Mouse (Mus musculus) midbrain, embryonic 12.5 days (tissue): Measurements from ENCODE around the gene Ryr2. TPM values are rescaled to one million over a fixed set of nuclear protein-coding genes. Genes with fewer than 3 reads are reported as not detected.

Experiments used
- ATAC-seq: fragments of 200-750 bp; cut with Nextera tagmentation; 2 replicates; pipeline ENCODE4 v1.8.0; 2017; ENCODE audit warnings: low read depth, moderate TSS enrichment, moderate library complexity; ENCODE audit not compliant: low FRiP score
- H3K27ac ChIP-seq: fragments of 300-500 bp; sonication (generic); replicated peaks from 2 replicates; pipeline ENCODE4 v1.5.1; 2016; ENCODE audit warnings: mild to moderate bottlenecking
- H3K27me3 ChIP-seq: fragments of 300-500 bp; sonication (generic); 2 replicates; pipeline ENCODE4 v1.6.1; 2016; ENCODE audit warnings: mild to moderate bottlenecking
- H3K36me3 ChIP-seq: fragments of 300-500 bp; sonication (generic); 2 replicates; pipeline ENCODE4 v1.6.1; 2016
- H3K4me1 ChIP-seq: fragments of 300-500 bp; sonication (generic); 2 replicates; pipeline ENCODE4 v1.6.1; 2016
- H3K4me2 ChIP-seq: fragments of 300-500 bp; sonication (generic); replicated peaks from 2 replicates; pipeline ENCODE4 v1.6.1; 2016; ENCODE audit warnings: mild to moderate bottlenecking, moderate library complexity
- H3K4me3 ChIP-seq: fragments of 300-500 bp; sonication (generic); 2 replicates; pipeline ENCODE4 v1.5.1; 2016; ENCODE audit warnings: mild to moderate bottlenecking
- H3K9ac ChIP-seq: fragments of 300-500 bp; sonication (generic); replicated peaks from 2 replicates; pipeline ENCODE4 v1.6.1; 2016; ENCODE audit warnings: mild to moderate bottlenecking, moderate library complexity
- H3K9me3 ChIP-seq: fragments of 300-500 bp; sonication (generic); 2 replicates; pipeline ENCODE4 v1.6.1; 2016; ENCODE audit warnings: mild to moderate bottlenecking
- WGBS: fragments of 180-500 bp; shearing (Covaris S2); methylation state at CpG from one replicate; pipeline ENCODE4 v1.1.7; 2016; 5-methylcytosine and 5-hydroxymethylcytosine counted together
- polyA plus RNA-seq: library from polyadenylated mRNA; unstranded; fragments of >200 nt; fragmentation: Nextera tagmentation; extraction: Ambion mirVana; gene quantifications from 2 replicates; pipeline ENCODE4 v1.2.1, GENCODE M21; 2016

Gene Ryr2
- polyA plus RNA-seq, 1 experiment from 2014 or later, result 0.70 TPM

GRCm38 (mm10) chr13:11924732-11925131, 182.0 kb downstream of the Ryr2 start:
- no peak for ATAC-seq
- H3K4me2 ChIP-seq, result no peak overlapping the region
- no peaks in the 10 kb centered on the region for H3K27me3 ChIP-seq
- no peak overlapping the region for H3K9ac ChIP-seq
- H3K36me3 ChIP-seq, result no peaks in the 10 kb centered on the region
- no peaks in the 10 kb centered on the region for H3K4me1 ChIP-seq
- H3K4me3 ChIP-seq, result no peak overlapping the region
- H3K9me3 ChIP-seq, result no peaks in the 10 kb centered on the region
- H3K27ac ChIP-seq, result no peak overlapping the region
- WGBS, result 92% methylated on average over 3 of the region's 3 CpGs

- Histone ChIP-seq H3K4me2 (no peak overlapping the region), H3K27me3 (no peaks in the 10 kb centered on the region), H3K9me3 (no peaks in the 10 kb centered on the region), H3K9ac (no peak overlapping the region), H3K27ac (no peak overlapping the region), H3K36me3 (no peaks in the 10 kb centered on the region), H3K4me3 (no peak overlapping the region), H3K4me1 (no peaks in the 10 kb centered on the region)
- ATAC-seq, result no peak
- WGBS, result 64% methylated on average over 1 of the region's 1 CpGs
Observed at GRCm38 (mm10) chr13:11920495-11920894, 186.2 kb downstream of the Ryr2 start.

- H3K9ac ChIP-seq, result no peak overlapping the region
- no peak for ATAC-seq
- WGBS, result 94% methylated on average over 6 of the region's 6 CpGs
- H3K9me3 ChIP-seq, result no peaks in the 10 kb centered on the region
- no peak overlapping the region for H3K4me2 ChIP-seq
- no peak overlapping the region for H3K27ac ChIP-seq
- H3K36me3 ChIP-seq, result no peaks in the 10 kb centered on the region
- H3K4me1 ChIP-seq, result no peaks in the 10 kb centered on the region
- no peaks in the 10 kb centered on the region for H3K27me3 ChIP-seq
- H3K4me3 ChIP-seq, result no peak overlapping the region
Observed at GRCm38 (mm10) chr13:11919448-11919847, 187.3 kb downstream of the Ryr2 start.

DNA sequence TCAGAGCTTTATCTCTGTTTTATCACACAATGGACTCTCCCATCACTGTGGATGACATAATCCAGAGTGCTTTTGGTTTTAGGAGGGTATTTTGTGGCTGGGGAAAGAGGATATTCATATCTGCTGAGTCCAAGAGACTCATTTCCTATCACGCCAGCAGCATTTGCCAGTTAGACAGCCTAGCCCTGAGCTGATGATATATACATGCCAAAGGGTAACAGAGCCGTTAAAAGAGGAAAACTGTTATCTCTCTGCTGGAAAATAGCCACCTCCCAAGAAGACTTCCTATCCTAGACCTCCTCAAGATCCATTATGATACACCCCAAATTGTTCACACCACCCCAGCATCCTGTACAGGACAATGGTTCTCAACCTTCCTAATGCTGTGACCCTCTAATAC, 191.1 kb downstream of the Ryr2 start:
- Histone ChIP-seq H3K36me3 (no peaks in the 10 kb centered on the region), H3K9ac (no peak overlapping the region), H3K4me3 (no peak overlapping the region), H3K4me2 (no peak overlapping the region), H3K27me3 (no peaks in the 10 kb centered on the region), H3K27ac (no peak overlapping the region), H3K9me3 (no peaks in the 10 kb centered on the region), H3K4me1 (no peaks in the 10 kb centered on the region)
- no peak for ATAC-seq
- WGBS, result 94% methylated on average over 2 of the region's 2 CpGs

DNA sequence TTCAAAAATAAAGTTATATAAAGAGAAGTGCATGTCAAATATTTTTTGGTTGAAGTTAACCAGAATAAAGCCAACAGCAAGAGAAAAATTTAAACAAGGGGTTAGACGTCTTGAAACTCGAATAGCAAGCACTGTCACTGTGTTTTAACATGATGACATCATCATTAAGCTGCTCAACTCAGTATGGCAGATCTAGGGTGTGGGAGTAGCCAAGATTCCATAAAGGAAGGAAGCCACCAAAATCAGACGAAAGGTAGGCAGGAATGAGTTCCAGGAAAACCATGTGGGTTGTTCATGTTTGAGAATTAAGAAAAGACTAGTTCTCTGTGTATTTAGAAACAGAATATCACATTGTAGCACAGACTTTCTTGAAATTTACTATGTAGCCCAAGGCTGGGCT, 192.1 kb downstream of the Ryr2 start:
- no peak overlapping the region for H3K9ac ChIP-seq
- 77% methylated on average over 3 of the region's 3 CpGs for WGBS
- no peak overlapping the region for H3K4me3 ChIP-seq
- H3K9me3 ChIP-seq, result no peaks in the 10 kb centered on the region
- H3K4me1 ChIP-seq, result no peaks in the 10 kb centered on the region
- H3K27me3 ChIP-seq, result no peaks in the 10 kb centered on the region
- ATAC-seq, result no peak
- H3K4me2 ChIP-seq, result no peak overlapping the region
- H3K27ac ChIP-seq, result no peak overlapping the region
- H3K36me3 ChIP-seq, result no peaks in the 10 kb centered on the region

- ATAC-seq, result no peak
- Histone ChIP-seq H3K36me3 (no peaks in the 10 kb centered on the region), H3K4me2 (no peak overlapping the region), H3K27me3 (no peaks in the 10 kb centered on the region), H3K9ac (no peak overlapping the region), H3K4me1 (no peaks in the 10 kb centered on the region), H3K27ac (no peak overlapping the region), H3K9me3 (no peaks in the 10 kb centered on the region), H3K4me3 (no peak overlapping the region)
- 76% methylated on average over 2 of the region's 2 CpGs for WGBS
Observed at GRCm38 (mm10) chr13:11912208-11912607, 194.5 kb downstream of the Ryr2 start.

- Histone ChIP-seq H3K4me2 (no peak overlapping the region), H3K9ac (no peak overlapping the region), H3K36me3 (no peaks in the 10 kb centered on the region), H3K27me3 (no peaks in the 10 kb centered on the region), H3K27ac (no peak overlapping the region), H3K9me3 (no peaks in the 10 kb centered on the region), H3K4me3 (no peak overlapping the region), H3K4me1 (peaks cover 6% of the 10 kb centered on the region; the same call in 1 of the 2 replicates)
- no peak for ATAC-seq
- WGBS, result 84% methylated on average over 4 of the region's 4 CpGs
Observed at GRCm38 (mm10) chr13:11908123-11908522, 198.6 kb downstream of the Ryr2 start.

- H3K27ac ChIP-seq, result no peak overlapping the region
- H3K9me3 ChIP-seq, result no peaks in the 10 kb centered on the region
- no peak overlapping the region for H3K9ac ChIP-seq
- 77% methylated on average over 2 of the region's 2 CpGs for WGBS
- no peak for ATAC-seq
- H3K4me1 ChIP-seq, result peaks cover 9% of the 10 kb centered on the region; the same call in 1 of the 2 replicates
- H3K36me3 ChIP-seq, result no peaks in the 10 kb centered on the region
- no peak overlapping the region for H3K4me3 ChIP-seq
- H3K27me3 ChIP-seq, result no peaks in the 10 kb centered on the region
- no peak overlapping the region for H3K4me2 ChIP-seq
Observed at GRCm38 (mm10) chr13:11905126-11905525, 201.6 kb downstream of the Ryr2 start.

GRCm38 (mm10) chr13:11903272-11903671, 203.5 kb downstream of the Ryr2 start:
- no peaks in the 10 kb centered on the region for H3K9me3 ChIP-seq
- H3K36me3 ChIP-seq, result no peaks in the 10 kb centered on the region
- H3K27ac ChIP-seq, result no peak overlapping the region
- peaks cover 9% of the 10 kb centered on the region; the same call in 1 of the 2 replicates for H3K4me1 ChIP-seq
- H3K4me2 ChIP-seq, result no peak overlapping the region
- ATAC-seq, result no peak
- H3K4me3 ChIP-seq, result no peak overlapping the region
- no peak overlapping the region for H3K9ac ChIP-seq
- 36% methylated on average over 9 of the region's 9 CpGs for WGBS
- H3K27me3 ChIP-seq, result no peaks in the 10 kb centered on the region

- no peak for ATAC-seq
Observed at GRCm38 (mm10) chr13:11902856-11903255, 203.9 kb downstream of the Ryr2 start.

DNA sequence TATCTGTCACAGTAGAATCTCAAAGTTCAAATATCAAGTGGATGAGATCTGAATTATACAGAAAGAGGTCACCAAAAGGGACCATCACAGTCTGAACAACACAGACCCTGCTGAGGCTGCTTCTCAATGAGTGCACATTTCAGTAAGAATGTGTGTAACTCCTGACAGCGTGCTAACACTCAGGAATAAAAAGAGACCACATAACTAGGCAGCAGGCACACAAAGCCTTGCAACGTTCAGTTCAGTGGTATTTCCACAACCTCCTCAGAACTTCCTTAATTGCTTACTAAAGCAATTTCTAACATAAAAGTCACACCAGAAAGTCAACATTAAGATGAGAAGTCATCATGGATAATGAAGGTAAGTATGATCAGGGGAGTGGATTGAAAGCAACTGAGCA, 206.1 kb downstream of the Ryr2 start:
- Histone ChIP-seq H3K36me3 (no peaks in the 10 kb centered on the region), H3K4me2 (no peak overlapping the region), H3K4me1 (peaks cover 7% of the 10 kb centered on the region; the same call in 1 of the 2 replicates), H3K9ac (no peak overlapping the region), H3K4me3 (no peak overlapping the region), H3K27me3 (no peaks in the 10 kb centered on the region), H3K9me3 (no peaks in the 10 kb centered on the region), H3K27ac (no peak overlapping the region)
- no peak for ATAC-seq
- WGBS, result 88% methylated on average over 2 of the region's 2 CpGs

More at GRCm38 (mm10) chr13:11902856-11903255, 203.9 kb downstream of the Ryr2 start:
- Histone ChIP-seq H3K27me3 (no peaks in the 10 kb centered on the region), H3K4me2 (no peak overlapping the region), H3K9ac (no peak overlapping the region), H3K36me3 (no peaks in the 10 kb centered on the region), H3K4me3 (no peak overlapping the region), H3K4me1 (peaks cover 9% of the 10 kb centered on the region; the same call in 1 of the 2 replicates), H3K27ac (no peak overlapping the region), H3K9me3 (no peaks in the 10 kb centered on the region)
- 40% methylated on average over 6 of the region's 6 CpGs for WGBS

GRCm38 (mm10) chr13:11895631-11896030, 211.1 kb downstream of the Ryr2 start:
- H3K4me2 ChIP-seq, result no peak overlapping the region
- no peak overlapping the region for H3K9ac ChIP-seq
- no peaks in the 10 kb centered on the region for H3K36me3 ChIP-seq
- no peaks in the 10 kb centered on the region for H3K4me1 ChIP-seq
- WGBS, result 59% methylated on average over 1 of the region's 1 CpGs
- H3K4me3 ChIP-seq, result no peak overlapping the region
- H3K27me3 ChIP-seq, result no peaks in the 10 kb centered on the region
- no peaks in the 10 kb centered on the region for H3K9me3 ChIP-seq
- no peak for ATAC-seq
- H3K27ac ChIP-seq, result no peak overlapping the region

DNA sequence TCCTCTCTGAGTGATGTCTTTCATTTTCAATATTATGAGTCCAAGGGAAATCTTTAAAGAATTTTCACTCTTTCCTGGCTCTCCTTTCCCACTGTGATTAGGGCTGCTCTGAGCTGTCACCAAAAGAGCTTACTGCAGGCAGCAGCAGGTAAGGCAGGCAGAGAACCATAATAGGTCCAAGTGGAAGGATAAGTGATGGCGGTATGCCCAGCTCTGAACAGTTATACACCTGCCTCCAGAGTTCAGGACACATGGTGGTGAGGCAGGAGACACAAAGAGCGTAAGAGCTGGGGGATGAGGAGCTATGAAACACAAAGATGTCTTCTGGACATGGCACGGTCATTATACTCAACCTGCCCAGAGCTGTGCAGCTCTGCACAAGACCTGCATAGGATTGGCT, 215.0 kb downstream of the Ryr2 start:
- H3K36me3 ChIP-seq, result no peaks in the 10 kb centered on the region
- H3K9ac ChIP-seq, result no peak overlapping the region
- H3K4me2 ChIP-seq, result no peak overlapping the region
- H3K9me3 ChIP-seq, result no peaks in the 10 kb centered on the region
- H3K4me3 ChIP-seq, result no peak overlapping the region
- no peaks in the 10 kb centered on the region for H3K27me3 ChIP-seq
- H3K27ac ChIP-seq, result no peak overlapping the region
- no peaks in the 10 kb centered on the region for H3K4me1 ChIP-seq
- WGBS, result 87% methylated on average over 3 of the region's 3 CpGs
- ATAC-seq, result no peak
